Mouse (Mus musculus): ENCODE measurements at regions not wholly inside any gene's neighbourhood (a gene's known extent, or its start where the extent isn't known, plus 50 kb on each side); places are given as distances from the start of the nearest gene placed in this dataset.

DNA sequence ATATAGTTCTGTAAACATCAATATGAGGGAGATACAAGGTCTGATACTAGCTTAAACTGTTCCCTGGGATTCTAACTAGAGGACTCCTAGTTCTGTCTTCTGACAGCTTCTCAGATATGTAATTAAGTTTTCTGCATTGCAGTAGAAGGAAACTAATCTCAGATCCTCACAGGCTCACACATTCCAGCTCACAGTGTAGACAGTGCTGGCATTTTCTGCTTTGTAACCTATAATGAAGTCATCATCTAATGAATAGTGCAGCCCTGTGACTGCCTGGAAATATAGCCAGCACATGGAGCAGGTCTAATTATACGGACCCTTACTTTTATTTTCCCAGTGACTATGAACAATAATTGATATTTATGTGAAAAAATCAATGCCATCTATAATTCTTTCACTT, 331.2 kb upstream of the Celf2 start:
- no peaks in the 10 kb centered on the region for H3K36me3 ChIP-seq (ENCODE audit: control insufficient read depth, insufficient read depth)
- H3K27me3 ChIP-seq (ENCODE audit: control insufficient read depth, insufficient read depth, insufficient read length): no peaks in the 10 kb centered on the region
- H3K79me3 ChIP-seq (ENCODE audit: low read depth): no peaks in the 10 kb centered on the region
- TF ChIP-seq MYOG (IDR thresholded peaks at IDR 0.05; ENCODE audit: control insufficient read depth, extremely low read depth, insufficient read length) (no peak), MYOD1 (IDR thresholded peaks at IDR 0.05; ENCODE audit: control insufficient read depth, insufficient read length, low read depth) (no peak), CEBPB (IDR thresholded peaks at IDR 0.05; ENCODE audit: low read depth) (no peak), USF1 (IDR thresholded peaks at IDR 0.05; ENCODE audit: low read depth) (no peak), CTCF (IDR thresholded peaks at IDR 0.05; ENCODE audit: control insufficient read depth, insufficient read depth, insufficient read length) (no peak), FOSL1 (IDR thresholded peaks at IDR 0.05; ENCODE audit: insufficient read depth, low read length, poor library complexity, severe bottlenecking) (no peak), MAX (IDR thresholded peaks at IDR 0.05) (no peak)
- no peak overlapping the region for H3ac ChIP-seq (ENCODE audit: control insufficient read depth, insufficient read length, low read depth)
- H3K79me2 ChIP-seq (ENCODE audit: control insufficient read depth, insufficient read depth): no peaks in the 10 kb centered on the region
- no peak overlapping the region for H3K4me3 ChIP-seq (ENCODE audit: insufficient read depth, poor library complexity, severe bottlenecking)

GRCm38 (mm10) chr2:7837877-7838276, 328.5 kb upstream of the Celf2 start:
- no peak overlapping the region for H3ac ChIP-seq (ENCODE audit: control insufficient read depth, insufficient read length, low read depth)
- no peak overlapping the region for H3K4me3 ChIP-seq (ENCODE audit: insufficient read depth, poor library complexity, severe bottlenecking)
- no peaks in the 10 kb centered on the region for H3K79me2 ChIP-seq (ENCODE audit: control insufficient read depth, insufficient read depth)
- TF ChIP-seq CEBPB (IDR thresholded peaks at IDR 0.05; ENCODE audit: low read depth) (no peak), USF1 (IDR thresholded peaks at IDR 0.05; ENCODE audit: low read depth) (no peak), FOSL1 (IDR thresholded peaks at IDR 0.05; ENCODE audit: insufficient read depth, low read length, poor library complexity, severe bottlenecking) (no peak), CTCF (IDR thresholded peaks at IDR 0.05; ENCODE audit: control insufficient read depth, insufficient read depth, insufficient read length) (no peak), MYOD1 (IDR thresholded peaks at IDR 0.05; ENCODE audit: control insufficient read depth, insufficient read length, low read depth) (no peak), MAX (IDR thresholded peaks at IDR 0.05) (no peak)
- H3K36me3 ChIP-seq (ENCODE audit: control insufficient read depth, insufficient read depth): no peaks in the 10 kb centered on the region
- H3K27me3 ChIP-seq (ENCODE audit: control insufficient read depth, insufficient read depth, insufficient read length): no peaks in the 10 kb centered on the region
- no peaks in the 10 kb centered on the region for H3K79me3 ChIP-seq (ENCODE audit: low read depth)

- no peak overlapping the region for H3ac ChIP-seq (ENCODE audit: control insufficient read depth, insufficient read length, low read depth)
- TF ChIP-seq FOSL1 (IDR thresholded peaks at IDR 0.05; ENCODE audit: insufficient read depth, low read length, poor library complexity, severe bottlenecking): no peak
- H3K27me3 ChIP-seq (ENCODE audit: control insufficient read depth, insufficient read depth, insufficient read length): no peaks in the 10 kb centered on the region
- H3K36me3 ChIP-seq (ENCODE audit: control insufficient read depth, insufficient read depth): no peaks in the 10 kb centered on the region
- H3K4me3 ChIP-seq (ENCODE audit: insufficient read depth, poor library complexity, severe bottlenecking): no peak overlapping the region
- H3K79me3 ChIP-seq (ENCODE audit: low read depth): no peaks in the 10 kb centered on the region
- H3K79me2 ChIP-seq (ENCODE audit: control insufficient read depth, insufficient read depth): no peaks in the 10 kb centered on the region
Observed at GRCm38 (mm10) chr2:7831239-7831638, 321.9 kb upstream of the Celf2 start.

DNA sequence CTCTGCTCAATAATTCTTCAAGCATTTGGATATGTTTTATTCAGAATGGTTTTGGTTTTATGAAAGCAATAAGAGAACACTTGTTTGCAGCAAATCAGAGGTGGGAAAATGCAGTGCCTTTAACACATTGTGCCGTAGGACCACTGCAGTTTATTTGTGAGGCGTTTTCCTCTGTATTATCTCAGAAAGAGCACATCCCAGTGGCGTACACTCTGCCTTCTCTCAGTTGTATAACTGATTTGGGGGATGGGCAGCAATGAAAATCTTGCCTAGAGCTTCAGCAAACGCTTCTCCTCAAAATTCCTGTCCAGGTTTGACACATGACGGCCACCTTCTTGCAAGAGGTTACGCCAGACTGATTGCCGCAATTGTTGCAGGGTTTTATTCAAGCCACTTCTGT, 316.9 kb upstream of the Celf2 start:
- H3K79me2 ChIP-seq (ENCODE audit: control insufficient read depth, insufficient read depth): no peaks in the 10 kb centered on the region
- no peaks in the 10 kb centered on the region for H3K27me3 ChIP-seq (ENCODE audit: control insufficient read depth, insufficient read depth, insufficient read length)
- TF ChIP-seq MAX (IDR thresholded peaks at IDR 0.05): no peak
- TF ChIP-seq MYOD1 (IDR thresholded peaks at IDR 0.05; ENCODE audit: control insufficient read depth, insufficient read length, low read depth): no peak
- no peak for TF ChIP-seq FOSL1 (IDR thresholded peaks at IDR 0.05; ENCODE audit: insufficient read depth, low read length, poor library complexity, severe bottlenecking)
- TF ChIP-seq CTCF (IDR thresholded peaks at IDR 0.05; ENCODE audit: control insufficient read depth, insufficient read depth, insufficient read length): no peak
- no peak for TF ChIP-seq CEBPB (IDR thresholded peaks at IDR 0.05; ENCODE audit: low read depth)
- TF ChIP-seq USF1 (IDR thresholded peaks at IDR 0.05; ENCODE audit: low read depth): no peak
- no peak for TF ChIP-seq MYOG (IDR thresholded peaks at IDR 0.05; ENCODE audit: control insufficient read depth, extremely low read depth, insufficient read length)
- no peak overlapping the region for H3K4me3 ChIP-seq (ENCODE audit: insufficient read depth, poor library complexity, severe bottlenecking)
- H3K36me3 ChIP-seq (ENCODE audit: control insufficient read depth, insufficient read depth): no peaks in the 10 kb centered on the region
- no peak overlapping the region for H3ac ChIP-seq (ENCODE audit: control insufficient read depth, insufficient read length, low read depth)
- no peaks in the 10 kb centered on the region for H3K79me3 ChIP-seq (ENCODE audit: low read depth)

GRCm38 (mm10) chr2:7796415-7796814, 287.1 kb upstream of the Celf2 start:
- no peaks in the 10 kb centered on the region for H3K36me3 ChIP-seq (ENCODE audit: control insufficient read depth, insufficient read depth)
- H3ac ChIP-seq (ENCODE audit: control insufficient read depth, insufficient read length, low read depth): no peak overlapping the region
- TF ChIP-seq USF1 (IDR thresholded peaks at IDR 0.05; ENCODE audit: low read depth) (no peak), FOSL1 (IDR thresholded peaks at IDR 0.05; ENCODE audit: insufficient read depth, low read length, poor library complexity, severe bottlenecking) (no peak), CEBPB (IDR thresholded peaks at IDR 0.05; ENCODE audit: low read depth) (no peak), MAX (IDR thresholded peaks at IDR 0.05) (no peak), MYOD1 (IDR thresholded peaks at IDR 0.05; ENCODE audit: control insufficient read depth, insufficient read length, low read depth) (no peak), MYOG (IDR thresholded peaks at IDR 0.05; ENCODE audit: control insufficient read depth, extremely low read depth, insufficient read length) (no peak), CTCF (IDR thresholded peaks at IDR 0.05; ENCODE audit: control insufficient read depth, insufficient read depth, insufficient read length) (no peak)
- no peak overlapping the region for H3K4me3 ChIP-seq (ENCODE audit: insufficient read depth, poor library complexity, severe bottlenecking)
- no peaks in the 10 kb centered on the region for H3K27me3 ChIP-seq (ENCODE audit: control insufficient read depth, insufficient read depth, insufficient read length)
- no peaks in the 10 kb centered on the region for H3K79me2 ChIP-seq (ENCODE audit: control insufficient read depth, insufficient read depth)
- no peaks in the 10 kb centered on the region for H3K79me3 ChIP-seq (ENCODE audit: low read depth)

DNA sequence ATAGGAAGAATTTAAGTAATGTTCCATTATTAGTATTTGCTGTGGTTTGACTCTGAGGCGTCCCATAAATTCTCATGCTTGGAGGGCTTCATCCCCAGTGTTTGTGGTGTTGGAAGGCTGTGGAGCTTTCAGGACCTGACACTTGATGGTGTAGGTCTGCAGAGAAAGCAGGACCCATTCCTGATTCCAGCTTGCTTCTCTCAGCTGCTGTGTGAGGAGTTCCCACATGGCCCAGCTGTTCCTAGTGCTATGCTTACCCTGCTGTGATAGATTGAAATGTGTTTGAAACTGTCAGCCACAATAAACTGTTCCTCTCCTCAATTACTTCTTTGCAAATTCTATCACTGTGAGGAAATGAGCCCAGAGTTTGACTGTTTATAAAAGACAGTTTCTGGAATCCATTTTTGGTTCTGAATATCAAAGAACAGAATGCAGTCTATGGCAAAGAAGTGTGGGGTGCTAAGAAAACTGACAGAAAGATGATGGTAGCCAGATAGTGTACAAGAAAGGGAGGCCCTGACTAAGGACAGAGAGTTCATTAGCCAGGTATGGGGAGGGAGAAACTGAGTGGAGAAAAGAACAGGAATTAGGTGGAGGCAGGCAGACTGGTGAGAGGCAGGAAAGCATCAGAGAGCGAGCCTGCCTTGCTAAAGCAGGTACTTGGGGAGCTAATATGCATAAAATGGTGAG, 283.2 kb upstream of the Celf2 start:
- no peak overlapping the region for H3ac ChIP-seq (ENCODE audit: control insufficient read depth, insufficient read length, low read depth)
- H3K27me3 ChIP-seq (ENCODE audit: control insufficient read depth, insufficient read depth, insufficient read length): no peaks in the 10 kb centered on the region
- no peaks in the 10 kb centered on the region for H3K79me3 ChIP-seq (ENCODE audit: low read depth)
- TF ChIP-seq CEBPB (IDR thresholded peaks at IDR 0.05; ENCODE audit: low read depth) (no peak), MAX (IDR thresholded peaks at IDR 0.05) (no peak), FOSL1 (IDR thresholded peaks at IDR 0.05; ENCODE audit: insufficient read depth, low read length, poor library complexity, severe bottlenecking) (no peak), MYOG (IDR thresholded peaks at IDR 0.05; ENCODE audit: control insufficient read depth, extremely low read depth, insufficient read length) (no peak), CTCF (IDR thresholded peaks at IDR 0.05; ENCODE audit: control insufficient read depth, insufficient read depth, insufficient read length) (no peak), USF1 (IDR thresholded peaks at IDR 0.05; ENCODE audit: low read depth) (no peak), MYOD1 (IDR thresholded peaks at IDR 0.05; ENCODE audit: control insufficient read depth, insufficient read length, low read depth) (no peak)
- H3K36me3 ChIP-seq (ENCODE audit: control insufficient read depth, insufficient read depth): no peaks in the 10 kb centered on the region
- H3K79me2 ChIP-seq (ENCODE audit: control insufficient read depth, insufficient read depth): no peaks in the 10 kb centered on the region
- H3K4me3 ChIP-seq (ENCODE audit: insufficient read depth, poor library complexity, severe bottlenecking): no peak overlapping the region

All from C2C12 (cell line).